13 mouse cellular contexts compared by ENCODE assay signal in genomic region chr4:137339415-137339814, GRCm38 (mm10). TPM values are rescaled to one million over a fixed set of nuclear protein-coding genes. Genes with fewer than 3 reads are reported as not detected.
DNase-seq lines count a peak whose midpoint lies in the region; ATAC-seq and TF ChIP-seq lines count a peak whose summit lies in the region.
"Had no signal": no experiment of that assay in that cellular context is flagged by ENCODE, and none has a peak within 500 bp of the region (broad histone marks: within the 10 kb centered on the region; RNA-seq: fewer than 3 reads in every experiment).

No protein-coding gene starts in this region.

- DNase-seq in heart, adult 11 months = peak; percentile 79
- no peak for DNase-seq in heart, postnatal 25 days (ENCODE audit: low spot score)
- peak; percentile 50 for DNase-seq in lung, embryonic 14.5 days
- DNase-seq in lung, adult 2 months = no peak
- peak; percentile 30 for DNase-seq in adipocyte (ENCODE audit: low spot score)
- no peak for DNase-seq in stomach, postnatal 0 days (ENCODE audit: low spot score)
- DNase-seq in right cerebral cortex, adult 18-20 months = no peak
- DNase-seq: cerebellum, adult 11-12 months; gastrocnemius, postnatal 10 days had no signal

- H3K27me3 ChIP-seq in lung, embryonic 14.5 days (ENCODE audit: insufficient read depth, low read length) = no peaks in the 10 kb centered on the region
- no peaks in the 10 kb centered on the region for H3K27me3 ChIP-seq in stomach, postnatal 0 days (ENCODE audit: control insufficient read depth, insufficient read depth, low read length)
- H3K27me3 ChIP-seq: midbrain, embryonic 15.5 days; neural tube, embryonic 13.5 days had no signal

- 73% methylated on average over 1 of the region's 1 CpGs for WGBS in lung, embryonic 14.5 days
- 55% methylated on average over 1 of the region's 1 CpGs for WGBS in lung, adult 2 months
- 35% methylated on average over 1 of the region's 1 CpGs for WGBS in stomach, postnatal 0 days

- intact Hi-C loops in heart, postnatal 25 days (cut with DNase I) = no loop called here

- no peaks in the 10 kb centered on the region for H3K9me3 ChIP-seq in lung, embryonic 14.5 days (ENCODE audit: low read depth, low read length)
- no peaks in the 10 kb centered on the region for H3K9me3 ChIP-seq in stomach, postnatal 0 days (ENCODE audit: control insufficient read depth, low read length)
- H3K9me3 ChIP-seq: midbrain, embryonic 15.5 days; neural tube, embryonic 13.5 days had no signal

- no peaks in the 10 kb centered on the region for H3K4me1 ChIP-seq in lung, embryonic 14.5 days (ENCODE audit: insufficient read depth)
- peaks cover 31% of the 10 kb centered on the region for H3K4me1 ChIP-seq in lung, adult 2 months (ENCODE audit: control insufficient read depth, insufficient read depth, low read length)
- no peaks in the 10 kb centered on the region for H3K4me1 ChIP-seq in stomach, postnatal 0 days (replicated peaks; ENCODE audit: control insufficient read depth, insufficient read depth)

- no peak overlapping the region for H3K4me3 ChIP-seq in lung, embryonic 14.5 days (ENCODE audit: low read depth, low read length)
- no peak overlapping the region for H3K4me3 ChIP-seq in lung, adult 2 months (replicated peaks; ENCODE audit: extremely low read depth, low read depth, low read length)
- no peak overlapping the region for H3K4me3 ChIP-seq in stomach, postnatal 0 days (ENCODE audit: low read depth, low read length)
- H3K4me3 ChIP-seq: midbrain, embryonic 15.5 days; neural tube, embryonic 13.5 days had no signal

- TF ChIP-seq CTCF in lung, embryonic 14.5 days (IDR thresholded peaks at IDR 0.05; ENCODE audit: low read depth) = no peak
- TF ChIP-seq CTCF in lung, adult 2 months (IDR thresholded peaks at IDR 0.05; ENCODE audit: insufficient read depth, low read length) = no peak
- TF ChIP-seq CTCF in stomach, postnatal 0 days (IDR thresholded peaks at IDR 0.05; ENCODE audit: low read depth) = no peak

- TF ChIP-seq POLR2A in lung, adult 2 months (IDR thresholded peaks at IDR 0.05; ENCODE audit: borderline replicate concordance, extremely low read depth, low read depth, low read length) = no peak

- TF ChIP-seq EP300 in stomach, postnatal 0 days (optimal IDR thresholded peaks at IDR 0.05) = no peak

- no peak overlapping the region for H3K9ac ChIP-seq in lung, embryonic 14.5 days
- H3K9ac ChIP-seq in stomach, postnatal 0 days (ENCODE audit: low read length) = no peak overlapping the region
- H3K9ac ChIP-seq: liver, embryonic 14.5 days; midbrain, embryonic 15.5 days; neural tube, embryonic 13.5 days had no signal

- ATAC-seq in lung, embryonic 14.5 days (ENCODE audit: insufficient read depth) = no peak
- 0 out of 2 replicates have a peak, but pooled peaks have one; percentile 40 for ATAC-seq in stomach, postnatal 0 days (ENCODE audit: low FRiP score, low TSS enrichment)
- ATAC-seq: intestine, embryonic 16.5 days; midbrain, embryonic 15.5 days had no signal

- no peak overlapping the region for H3K4me2 ChIP-seq in lung, embryonic 14.5 days
- no peak overlapping the region for H3K4me2 ChIP-seq in stomach, postnatal 0 days (replicated peaks; ENCODE audit: low read depth)
- H3K4me2 ChIP-seq: midbrain, embryonic 15.5 days; neural tube, embryonic 13.5 days had no signal

- H3K27ac ChIP-seq in lung, embryonic 14.5 days (ENCODE audit: low read depth) = no peak overlapping the region
- H3K27ac ChIP-seq in stomach, postnatal 0 days (replicated peaks) = no peak overlapping the region
- H3K27ac ChIP-seq: liver, embryonic 14.5 days; midbrain, embryonic 15.5 days; neural tube, embryonic 13.5 days had no signal

- peaks cover 15% of the 10 kb centered on the region for H3K36me3 ChIP-seq in lung, embryonic 14.5 days (ENCODE audit: insufficient read depth)
- no peaks in the 10 kb centered on the region for H3K36me3 ChIP-seq in stomach, postnatal 0 days (ENCODE audit: control insufficient read depth, insufficient read depth, low read length)

RNA-seq across cellular contexts. Expression of gene Cdc42, which starts 18.1 kb away (rescaled TPM):
- total RNA-seq in heart, postnatal 25 days (2021) = 100 to 1,000 TPM; 153 to 169 TPM
- 690 and 693 TPM in 2 replicates for polyA plus RNA-seq in lung, embryonic 14.5 days (2014; fragmentation: Nextera tagmentation; extraction: Ambion mirVana)
- 67.9 and 124 TPM in 2 replicates for polyA plus RNA-seq in lung, adult 2 months (2012; rRNA removed)
- polyA plus RNA-seq in stomach, postnatal 0 days (2015; fragmentation: Nextera tagmentation; extraction: Ambion mirVana) = 445 and 456 TPM in 2 replicates

Comparison
In these comparisons a context has a peak if more than half of its experiments do, and no peak if none do; other contexts are left out.
1. DNase-seq: peak in heart, adult 11 months (single experiment), lung, embryonic 14.5 days (single experiment) and adipocyte (single experiment); none in heart, postnatal 25 days (single experiment), lung, adult 2 months (single experiment), stomach, postnatal 0 days (single experiment) and right cerebral cortex, adult 18-20 months (single experiment).